Mouse (Mus musculus) hindbrain, postnatal 0 days (tissue): ENCODE data around the gene Wwc1. TPM values are rescaled to one million over a fixed set of nuclear protein-coding genes. Genes with fewer than 3 reads are reported as not detected.
A peak's percentile ranks its signal among the peaks of the same experiment; 100 is the strongest.

Source experiments
- ATAC-seq: fragments of 200-750 bp; cut with Nextera tagmentation; 2 replicates; pipeline ENCODE4 v1.8.0; 2017; ENCODE audit warnings: mild to moderate bottlenecking, moderate TSS enrichment, moderate library complexity
- DNase-seq: peaks from one replicate; pipeline ENCODE4 v3.0.0-alpha.2; 2015; ENCODE audit warnings: low spot score
- H3K27ac ChIP-seq: fragments of 300-500 bp; sonication (generic); 2 replicates; pipeline ENCODE4 v1.5.1; 2014; ENCODE audit warnings: mild to moderate bottlenecking
- H3K27me3 ChIP-seq: fragments of 300-500 bp; sonication (generic); 2 replicates; pipeline ENCODE4 v1.6.1; 2014; ENCODE audit warnings: low read length, mixed read lengths; ENCODE audit not compliant: insufficient read depth
- H3K36me3 ChIP-seq: fragments of 300-500 bp; sonication (generic); 2 replicates; pipeline ENCODE4 v1.6.1; 2014; ENCODE audit warnings: low read length, mixed read lengths; ENCODE audit not compliant: insufficient read depth
- H3K4me1 ChIP-seq: fragments of 300-500 bp; sonication (generic); 2 replicates; pipeline ENCODE4 v1.6.1; 2014; ENCODE audit warnings: antibody characterized with exemption, low read length, mixed read lengths; ENCODE audit not compliant: insufficient read depth
- H3K4me2 ChIP-seq: fragments of 300-500 bp; sonication (generic); 2 replicates; pipeline ENCODE4 v1.6.1; 2014; ENCODE audit warnings: low read depth, mild to moderate bottlenecking, low read length, moderate library complexity, mixed read lengths
- H3K4me3 ChIP-seq: fragments of 300-500 bp; sonication (generic); 2 replicates; pipeline ENCODE4 v1.5.1; 2014; ENCODE audit warnings: low read length
- H3K9ac ChIP-seq: fragments of 300-500 bp; sonication (generic); replicated peaks from 2 replicates; pipeline ENCODE4 v1.6.1; 2014; ENCODE audit warnings: mild to moderate bottlenecking, low read length, moderate library complexity, mixed read lengths
- H3K9me3 ChIP-seq: fragments of 300-500 bp; sonication (generic); 2 replicates; pipeline ENCODE4 v1.6.1; 2016; ENCODE audit warnings: low read length, mixed read lengths
- CTCF ChIP-seq: IDR thresholded peaks from 2 replicates; pipeline ENCODE4 v1.5.1; 2016; ENCODE audit warnings: antibody characterized with exemption, control low read depth, low read depth
- WGBS: fragments of 180-500 bp; shearing (Covaris S2); extraction: QIAGEN DNeasy Blood & Tissue Kit; methylation state at CpG from one replicate; pipeline ENCODE4 v1.1.7; 2014; 5-methylcytosine and 5-hydroxymethylcytosine counted together
- polyA plus RNA-seq: library from polyadenylated mRNA; unstranded; fragments of >200 nt; fragmentation: Nextera tagmentation; extraction: Ambion mirVana; gene quantifications from 2 replicates; pipeline ENCODE4 v1.2.1, GENCODE M21; 2015
- total RNA-seq: library from RNA; depleted of rRNA; stranded (reverse); fragments of >200 nt; gene quantifications from 2 replicates; pipeline ENCODE4 v1.2.3, GENCODE M21; 2014

Gene Wwc1
- total and polyA plus RNA-seq, 2 experiments from 2014 or later, result 9.0 to 17.8 TPM

GRCm38 (mm10) chr11:35893018-35893421, 87.3 kb downstream of the Wwc1 start:
- TF ChIP-seq CTCF, result no peak
- Histone ChIP-seq H3K4me1 (peaks cover 4% of the 10 kb centered on the region; the same call in 1 of the 2 replicates), H3K27me3 (no peaks in the 10 kb centered on the region), H3K36me3 (no peaks in the 10 kb centered on the region), H3K27ac (peak overlapping the region; percentile 32; the same call in 1 of the 2 replicates), H3K9me3 (no peaks in the 10 kb centered on the region), H3K9ac (no peak overlapping the region), H3K4me3 (no peak overlapping the region), H3K4me2 (no peak overlapping the region)
- peak; percentile 46 for DNase-seq
- 19% methylated on average over 10 of the region's 10 CpGs for WGBS
- no peak for ATAC-seq

- DNase-seq (no peak), ATAC-seq (no peak)
- H3K9ac ChIP-seq, result no peak overlapping the region
- 69% methylated on average over 9 of the region's 9 CpGs for WGBS
- H3K27ac ChIP-seq, result no peak overlapping the region; the same call in 1 of the 2 replicates
- no peaks in the 10 kb centered on the region for H3K27me3 ChIP-seq
- H3K9me3 ChIP-seq, result no peaks in the 10 kb centered on the region
- peaks cover 4% of the 10 kb centered on the region; the same call in 1 of the 2 replicates for H3K4me1 ChIP-seq
- H3K36me3 ChIP-seq, result no peaks in the 10 kb centered on the region
- H3K4me2 ChIP-seq, result no peak overlapping the region
- no peak overlapping the region for H3K4me3 ChIP-seq
- TF ChIP-seq CTCF, result no peak
These were observed 88.0 kb downstream of the Wwc1 start for GRCm38 (mm10) chr11:35892293-35892692.

GRCm38 (mm10) chr11:35888790-35889189, 91.5 kb downstream of the Wwc1 start:
- no peaks in the 10 kb centered on the region for H3K27me3 ChIP-seq
- H3K4me1 ChIP-seq, result peaks cover 4% of the 10 kb centered on the region; the same call in 1 of the 2 replicates
- no peaks in the 10 kb centered on the region; the same call in 1 of the 2 replicates for H3K36me3 ChIP-seq
- 26% methylated on average over 8 of the region's 8 CpGs for WGBS
- ATAC-seq (peak; percentile 68), DNase-seq (peak; percentile 67)
- H3K4me3 ChIP-seq, result no peak overlapping the region
- H3K9me3 ChIP-seq, result no peaks in the 10 kb centered on the region
- H3K4me2 ChIP-seq, result no peak overlapping the region
- peak overlapping the region; percentile 32; the same call in 1 of the 2 replicates for H3K27ac ChIP-seq
- no peak overlapping the region for H3K9ac ChIP-seq
- TF ChIP-seq CTCF, result no peak

GRCm38 (mm10) chr11:35882777-35883176, 97.5 kb downstream of the Wwc1 start:
- Histone ChIP-seq H3K9me3 (no peaks in the 10 kb centered on the region), H3K4me2 (no peak overlapping the region), H3K9ac (no peak overlapping the region), H3K36me3 (peaks cover 6% of the 10 kb centered on the region), H3K27ac (no peak overlapping the region), H3K27me3 (no peaks in the 10 kb centered on the region), H3K4me3 (no peak overlapping the region), H3K4me1 (peaks cover 7% of the 10 kb centered on the region; the same call in 1 of the 2 replicates)
- TF ChIP-seq CTCF, result no peak
- no peak for DNase-seq
- WGBS, result 95% methylated on average over 6 of the region's 6 CpGs
- no peak for ATAC-seq

- Histone ChIP-seq H3K36me3 (peaks cover 6% of the 10 kb centered on the region; the same call in 1 of the 2 replicates), H3K4me2 (no peak overlapping the region), H3K27me3 (no peaks in the 10 kb centered on the region), H3K9me3 (no peaks in the 10 kb centered on the region), H3K27ac (0 out of 2 replicates have a peak overlapping the region, but pooled peaks have one; percentile 23), H3K4me3 (no peak overlapping the region), H3K9ac (no peak overlapping the region), H3K4me1 (peaks cover 10% of the 10 kb centered on the region)
- 42% methylated on average over 4 of the region's 4 CpGs for WGBS
- no peak for TF ChIP-seq CTCF
- no peak for ATAC-seq
- DNase-seq, result no peak
These were observed 101.8 kb downstream of the Wwc1 start for GRCm38 (mm10) chr11:35878559-35878897.

GRCm38 (mm10) chr11:35877651-35878558, 102.4 kb downstream of the Wwc1 start:
- Histone ChIP-seq H3K4me3 (no peak overlapping the region), H3K27me3 (no peaks in the 10 kb centered on the region), H3K4me1 (peaks cover 12% of the 10 kb centered on the region), H3K27ac (peak overlapping the region; percentile 23; the same call in 1 of the 2 replicates), H3K36me3 (peaks cover 4% of the 10 kb centered on the region; the same call in 1 of the 2 replicates), H3K4me2 (no peak overlapping the region), H3K9me3 (no peaks in the 10 kb centered on the region), H3K9ac (no peak overlapping the region)
- WGBS, result 37% methylated on average over 14 of the region's 14 CpGs
- TF ChIP-seq CTCF, result no peak
- ATAC-seq, result peak; percentile 79
- DNase-seq, result peak; percentile 67
